Mouse (Mus musculus) natural killer cell, adult 2 months (primary cell): ENCODE data around the gene Mapk14.

Source experiments
- DNase-seq, 2 experiments: peaks; one replicate each; pipeline ENCODE4 v3.0.0; 2022; ENCODE audit warnings: low spot score in 2 of 2

Gene Mapk14

DNA sequence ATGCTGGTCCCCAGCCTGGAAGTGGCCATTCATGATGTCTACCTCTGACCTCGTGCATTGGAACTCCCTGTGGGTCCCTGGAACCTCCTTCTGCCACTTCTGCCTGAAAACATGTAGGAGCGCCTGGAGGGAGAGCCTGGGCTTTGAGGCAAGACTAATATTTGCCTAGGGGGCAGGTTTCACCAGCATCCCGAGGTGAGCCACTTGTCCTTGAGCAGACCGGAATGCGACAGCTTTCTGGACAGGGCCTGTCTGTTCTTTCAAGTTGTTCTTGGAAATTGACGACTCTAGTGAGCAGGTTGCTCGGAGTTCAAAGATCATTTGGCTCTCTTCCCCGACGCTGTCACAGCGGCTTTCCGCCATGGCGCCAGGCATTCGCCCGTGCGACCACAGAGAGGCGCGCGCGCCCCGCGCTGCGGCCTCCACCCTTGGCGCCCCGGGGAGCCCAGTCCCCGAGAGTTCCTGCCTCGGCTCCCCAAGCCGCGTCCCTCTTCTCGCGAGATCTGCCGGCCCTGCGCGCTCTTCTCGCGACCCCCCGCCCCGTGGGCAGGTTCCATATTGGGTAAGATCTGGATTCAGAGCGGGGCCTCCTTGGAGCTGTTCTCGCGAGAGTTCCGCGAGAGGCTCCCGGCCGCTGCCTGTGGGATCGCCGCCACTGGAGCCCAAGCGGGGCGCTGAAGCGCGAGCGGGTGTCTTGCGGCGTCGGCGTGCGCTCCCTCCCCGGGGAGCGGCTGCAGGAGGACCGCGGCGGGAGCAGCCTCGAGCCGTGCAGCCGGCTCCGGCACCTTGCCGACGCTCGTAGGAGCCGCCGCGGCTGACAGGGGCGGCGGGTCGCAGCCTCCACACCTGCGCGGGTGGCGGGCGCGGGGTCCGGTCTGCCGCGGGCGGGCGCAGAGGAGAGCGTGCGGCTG lies at the start of gene Mapk14:
Gene Mapk14 (plus strand): TSS at position 554 of the 911 bp plus-strand sequence.
- DNase-seq = peak; percentile 99

DNA sequence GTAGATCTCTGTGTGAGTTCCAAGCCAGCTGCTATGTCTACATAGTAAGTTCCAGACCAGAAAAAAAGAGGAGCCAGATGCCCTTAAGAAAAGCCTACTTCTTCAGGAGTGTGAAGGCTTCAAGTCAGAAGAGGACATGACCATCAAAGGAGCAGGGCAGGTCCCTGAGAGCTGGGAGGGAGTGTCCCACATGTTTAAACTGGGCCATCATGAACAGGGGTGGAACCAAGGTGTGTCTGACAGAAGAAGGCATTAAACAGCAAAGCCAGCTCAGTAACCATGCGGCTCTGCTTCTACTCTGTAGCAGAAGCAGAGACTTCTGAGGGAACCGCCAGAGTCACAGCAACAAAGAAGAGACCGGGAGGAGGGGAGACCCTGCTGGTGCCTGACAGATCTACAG lies 47.4 kb upstream of the Mapk14 start:
- no peak for DNase-seq

DNA sequence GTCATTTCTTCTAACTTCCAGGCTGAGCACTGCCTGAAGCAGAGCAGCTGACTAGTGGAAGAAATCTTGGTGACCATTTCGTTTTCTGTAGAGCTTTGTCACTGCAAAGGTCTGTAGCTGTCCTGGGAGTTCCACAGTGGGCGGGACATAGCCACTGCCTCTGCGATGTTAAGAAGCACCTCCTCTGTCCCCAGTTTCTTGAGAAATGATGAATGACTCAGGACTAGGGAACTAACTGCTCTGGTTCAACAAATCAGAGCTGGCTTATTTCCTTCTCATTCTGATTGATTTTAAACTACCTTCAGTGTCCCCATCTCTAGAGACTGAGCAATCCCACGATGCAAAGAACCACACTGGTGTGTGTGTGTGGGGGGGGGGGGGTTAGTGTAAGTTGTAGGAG lies 47.0 kb upstream of the Mapk14 start:
- no peak for DNase-seq

DNA sequence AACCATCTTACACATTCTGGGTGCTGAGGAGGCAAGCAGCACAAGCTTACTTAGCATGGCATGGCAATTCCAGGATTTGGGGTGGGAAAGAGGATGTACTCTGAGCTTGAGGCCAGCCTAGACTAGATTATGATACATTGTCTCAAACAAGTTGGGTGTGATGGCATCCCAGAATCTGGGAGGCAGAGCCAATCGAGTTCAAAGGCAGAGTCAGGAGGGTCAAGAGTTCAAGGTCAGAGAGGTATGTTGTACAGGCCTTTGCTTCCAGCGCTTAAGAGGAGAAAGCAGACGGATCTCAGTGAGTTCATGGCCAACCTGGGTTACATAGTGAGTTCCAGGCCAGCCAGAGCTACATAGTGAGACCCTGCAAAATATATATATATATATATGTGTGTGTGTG lies 44.9 kb upstream of the Mapk14 start:
- DNase-seq = no peak

DNA sequence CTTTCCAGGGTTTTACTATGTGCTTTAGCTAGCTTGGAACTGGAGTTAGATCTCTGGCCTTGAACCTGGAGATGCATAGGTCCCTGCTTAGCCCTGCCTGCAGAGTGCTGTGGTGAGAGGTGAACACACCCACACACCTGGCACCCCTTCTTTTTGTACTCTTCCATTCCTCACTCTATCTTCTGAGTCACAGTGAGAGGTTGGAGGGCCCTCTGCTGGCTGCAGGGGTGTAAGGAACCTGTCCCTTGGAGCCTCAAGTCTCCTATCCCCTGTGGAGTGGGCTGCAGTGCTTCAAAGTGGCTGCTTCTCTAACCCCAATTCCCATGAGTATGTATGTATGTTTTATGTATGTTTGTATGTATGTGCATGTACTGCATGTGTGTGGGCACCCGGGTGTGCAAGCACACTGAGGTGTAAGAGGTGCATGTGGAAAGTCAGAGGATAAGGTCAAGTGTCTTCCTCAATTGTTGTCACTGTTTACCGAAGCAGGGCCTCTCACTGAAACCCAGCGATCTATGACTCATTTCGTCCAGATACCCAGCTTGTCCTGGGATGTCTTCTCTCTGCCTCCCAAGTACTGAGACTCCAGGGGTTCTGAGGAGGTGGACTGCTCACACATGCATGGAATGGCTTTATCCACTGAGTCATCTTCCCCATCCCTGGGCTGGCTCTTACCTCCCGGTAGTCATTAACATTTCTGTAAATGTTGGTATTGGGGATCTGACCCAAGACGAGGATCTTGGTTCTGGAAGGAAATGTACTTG lies 42.3 kb upstream of the Mapk14 start:
- DNase-seq = peak in 1 of 2 experiments; percentile 48

DNA sequence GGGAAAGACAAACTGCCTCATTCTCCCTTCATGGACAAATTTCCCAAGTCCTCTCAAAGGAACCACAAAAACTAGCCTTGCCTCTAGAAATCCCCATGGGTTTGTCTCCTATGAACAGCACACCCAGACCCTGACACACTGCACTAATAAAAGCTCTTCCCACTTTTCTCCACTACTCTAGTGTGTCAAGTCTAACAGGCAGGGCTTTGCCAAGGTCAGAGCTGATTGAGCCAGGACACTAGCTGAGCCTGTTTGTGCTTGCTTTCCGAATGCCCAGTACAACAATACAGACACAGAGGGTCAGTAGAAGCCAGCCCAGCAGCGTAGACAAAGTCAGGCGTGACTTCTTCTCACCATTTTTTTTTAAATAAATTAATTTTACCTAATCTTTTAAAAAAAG lies 40.9 kb upstream of the Mapk14 start:
- no peak for DNase-seq

DNA sequence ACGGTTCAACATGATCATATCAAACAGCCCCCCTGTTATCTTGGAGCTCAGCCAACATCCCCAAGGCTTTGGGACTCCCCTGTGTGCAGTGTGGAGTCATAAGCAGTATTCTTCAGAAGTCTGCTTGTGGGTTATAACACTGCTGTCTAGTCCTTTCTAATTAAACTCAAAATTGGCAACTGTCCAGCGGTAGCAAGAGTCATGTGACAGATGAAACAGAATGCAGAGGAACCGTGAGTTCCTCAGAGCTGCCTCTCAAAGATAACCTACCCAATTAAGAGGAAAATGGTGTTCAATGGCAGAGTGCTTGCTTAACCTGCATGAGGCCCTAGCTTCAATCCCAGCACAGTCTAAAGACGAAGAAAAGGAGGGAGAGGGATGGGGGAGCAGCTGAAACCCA lies 33.2 kb upstream of the Mapk14 start:
- no peak for DNase-seq

DNA sequence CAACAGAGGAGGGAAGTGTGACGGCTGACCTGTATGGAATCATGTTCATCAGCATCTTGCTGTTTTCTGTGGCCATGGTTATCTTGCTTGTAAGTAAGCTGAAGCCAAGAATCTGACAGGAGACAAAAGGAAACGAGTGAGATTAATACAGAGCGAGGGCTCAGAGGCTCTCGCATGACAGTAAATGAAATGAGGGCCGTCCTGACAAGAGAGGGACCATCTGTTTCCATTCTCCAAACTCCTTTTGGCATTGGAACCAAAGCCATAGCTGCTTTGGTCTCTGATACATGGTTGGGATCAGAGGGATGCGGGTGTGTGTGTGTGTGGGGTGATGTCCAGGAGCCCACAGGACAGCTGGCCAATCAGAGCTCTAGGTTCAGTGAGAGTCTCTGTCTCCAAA lies 31.6 kb upstream of the Mapk14 start:
- no peak for DNase-seq

DNA sequence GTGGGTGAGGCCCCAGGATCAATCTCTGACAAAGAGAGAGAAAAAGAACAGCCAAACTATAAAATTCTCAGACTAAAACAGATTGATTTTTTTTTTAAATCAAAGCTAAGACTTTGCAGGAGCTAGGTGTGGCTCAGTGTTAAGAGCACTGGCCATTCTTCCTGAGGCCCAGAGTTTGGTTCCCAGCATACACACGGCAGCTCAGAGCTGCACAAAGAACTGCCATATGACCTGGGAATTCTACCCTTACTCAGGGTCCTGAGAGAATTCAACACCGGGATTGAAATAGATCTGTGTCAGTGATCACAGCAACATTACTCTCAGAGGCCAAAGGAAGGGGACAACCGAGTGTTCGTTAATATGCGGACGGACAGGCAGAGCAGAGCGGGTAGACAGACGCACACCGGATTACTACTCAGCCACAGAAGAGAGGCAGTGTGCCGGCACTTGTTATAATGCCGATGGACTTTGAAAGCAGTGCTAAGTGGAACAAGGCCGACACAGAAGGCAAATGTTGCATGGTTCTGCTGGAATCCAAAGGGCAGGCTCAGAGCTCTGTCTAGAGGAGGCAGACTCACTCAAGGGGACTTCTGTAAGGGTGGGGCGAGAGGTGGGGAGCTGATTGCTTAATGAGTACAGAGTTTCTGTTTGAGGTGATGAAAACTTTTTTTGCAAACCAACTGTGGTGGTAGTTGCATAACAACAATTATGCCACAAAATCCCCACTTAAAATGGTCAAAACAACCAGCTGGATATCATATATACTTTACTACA lies 8.6 kb upstream of the Mapk14 start:
- no peak for DNase-seq

DNA sequence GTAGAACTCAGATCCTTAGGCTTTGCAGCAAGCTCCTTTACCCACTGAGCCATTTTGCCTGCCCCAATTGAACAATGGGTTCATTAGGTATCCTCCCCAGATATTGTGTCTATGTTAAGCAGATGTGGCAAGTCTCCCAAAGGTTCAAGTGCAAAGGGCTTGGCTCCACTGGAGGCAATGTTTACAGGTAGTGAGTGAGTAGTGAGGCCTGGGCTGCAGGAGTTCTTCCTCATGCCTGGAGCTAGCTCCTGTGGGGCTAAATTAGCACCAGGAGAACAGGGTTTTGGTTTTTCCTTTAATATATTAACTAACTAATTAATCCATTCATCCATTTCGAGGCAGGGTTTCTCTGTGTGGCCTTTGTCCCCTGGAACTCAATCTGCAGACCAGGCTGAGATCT lies 7.5 kb upstream of the Mapk14 start:
- DNase-seq = no peak

DNA sequence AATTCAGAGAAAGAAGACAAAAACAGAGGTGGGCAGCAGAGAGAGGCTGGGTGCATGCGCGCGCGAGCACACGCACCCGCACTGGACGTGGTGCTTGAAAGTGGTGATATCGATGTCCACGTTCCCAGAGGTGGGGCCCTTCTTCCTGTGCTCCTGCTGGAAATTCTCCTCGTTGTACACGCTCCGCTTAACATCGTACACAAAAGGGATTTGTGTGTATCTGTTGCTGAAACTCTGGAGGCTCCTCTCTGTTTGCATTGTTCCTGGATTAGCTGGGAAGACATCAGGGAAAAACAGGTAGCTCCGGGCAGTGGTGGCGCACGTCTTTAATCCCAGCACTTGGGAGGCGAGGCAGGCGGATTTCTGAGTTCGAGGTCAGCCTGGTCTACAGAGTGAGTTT lies 6.5 kb upstream of the Mapk14 start:
- no peak for DNase-seq

DNA sequence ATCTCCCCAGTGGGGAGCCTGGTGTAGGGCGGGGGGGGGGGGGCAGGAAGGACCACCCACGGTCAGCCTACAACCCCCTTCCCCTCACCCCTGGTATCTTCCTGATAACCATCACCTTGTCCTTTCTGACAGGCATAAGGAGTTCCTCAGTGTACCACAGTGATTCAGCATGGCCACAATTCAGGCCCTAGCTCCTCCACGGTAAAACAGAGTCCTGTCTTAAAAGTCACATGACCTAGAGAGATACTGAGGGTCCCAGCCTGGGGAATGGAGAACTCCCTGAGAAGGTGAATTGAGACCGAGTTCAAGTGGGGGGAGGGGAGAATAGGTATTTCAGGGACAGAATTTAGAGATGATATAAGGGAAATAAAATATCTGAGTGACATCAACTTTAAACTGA lies 3.8 kb upstream of the Mapk14 start:
- DNase-seq = no peak

DNA sequence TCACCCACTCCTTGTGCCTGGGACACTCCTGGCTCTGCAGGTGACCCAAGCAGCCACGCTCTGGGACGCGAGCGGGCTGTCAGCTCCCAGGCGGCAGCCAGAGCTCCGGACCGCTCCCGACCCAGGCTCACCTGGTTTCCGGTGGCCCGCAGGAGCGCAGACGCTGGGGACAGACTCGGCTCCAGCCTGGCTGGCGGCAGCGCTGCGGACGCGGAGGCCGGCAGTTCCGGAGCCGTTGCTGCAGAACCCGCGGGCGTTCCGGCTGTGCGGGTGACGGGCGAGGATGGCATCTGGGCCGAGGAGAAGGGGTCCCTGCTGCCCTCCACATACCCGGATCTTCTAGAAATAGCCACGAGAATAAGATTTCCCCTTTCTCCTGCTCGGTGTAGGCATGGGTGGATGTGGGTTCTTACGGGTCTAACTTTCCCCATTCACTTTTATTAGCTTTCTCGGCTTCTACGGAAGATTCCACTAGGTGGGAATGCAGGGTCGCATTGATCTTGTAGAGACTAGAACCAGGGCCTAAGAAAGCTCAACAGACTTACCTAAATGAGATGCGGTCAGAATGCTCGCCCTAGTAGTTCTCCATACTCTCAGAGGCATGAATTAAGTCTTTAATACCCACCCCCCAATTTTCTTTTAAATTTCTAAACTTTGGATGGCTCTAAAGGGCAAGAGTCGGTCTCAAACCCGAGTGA lies 1.4 kb upstream of the Mapk14 start, which contains the start of gene Slc26a8:
Gene Slc26a8 (minus strand): TSS at position 648 of the 698 bp plus-strand sequence.
- DNase-seq = peak in 1 of 2 experiments; percentile 18

DNA sequence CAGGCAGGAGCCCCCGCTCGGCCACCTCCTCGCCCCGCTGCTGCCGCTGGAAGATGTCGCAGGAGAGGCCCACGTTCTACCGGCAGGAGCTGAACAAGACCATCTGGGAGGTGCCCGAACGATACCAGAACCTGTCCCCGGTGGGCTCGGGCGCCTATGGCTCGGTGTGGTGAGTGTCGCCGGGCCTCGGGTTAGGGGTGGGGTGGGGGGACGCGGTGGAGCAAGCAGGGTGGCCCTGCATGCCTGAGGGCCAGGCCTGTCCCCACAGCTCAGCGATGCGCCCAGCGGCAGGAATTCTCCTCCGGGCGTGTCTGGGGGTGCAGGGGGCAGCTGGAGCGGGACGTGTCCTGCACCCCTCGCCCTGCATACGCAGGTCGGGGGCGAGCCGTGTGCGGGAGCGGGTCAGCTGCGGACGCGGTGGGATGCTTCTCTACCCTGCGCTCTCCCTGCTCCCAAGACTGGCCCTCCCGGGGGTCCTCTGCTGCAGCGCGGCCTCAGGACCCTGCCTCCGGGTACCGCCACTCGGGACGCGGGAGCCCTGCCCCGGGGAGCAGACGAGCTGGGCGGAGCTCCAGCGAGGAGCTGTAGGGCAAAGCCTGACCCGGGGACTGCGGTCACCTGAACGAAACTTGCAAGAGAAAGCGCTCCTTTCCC lies 685 bp downstream of the Mapk14 start:
- DNase-seq = peak; percentile 30 to 32

DNA sequence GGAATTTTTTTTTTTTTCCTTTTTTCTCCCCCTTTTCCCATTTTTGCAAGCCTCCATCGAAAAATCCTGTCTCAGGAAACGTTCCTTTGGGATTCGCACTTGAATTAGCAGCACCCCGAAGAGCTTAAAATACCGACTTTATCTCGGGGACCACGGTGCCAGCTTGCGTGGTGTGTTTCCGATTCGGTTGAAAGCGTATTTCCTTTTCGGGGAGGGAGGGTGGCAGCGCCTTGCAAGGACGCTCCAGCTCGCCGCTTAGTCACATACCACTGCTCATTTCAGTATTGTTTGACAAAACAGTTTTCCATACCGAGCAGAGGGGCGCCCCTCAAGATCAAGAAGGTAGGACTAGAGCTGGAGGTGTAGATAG lies 1.2 kb downstream of the Mapk14 start:
- peak; percentile 57 to 59 for DNase-seq

DNA sequence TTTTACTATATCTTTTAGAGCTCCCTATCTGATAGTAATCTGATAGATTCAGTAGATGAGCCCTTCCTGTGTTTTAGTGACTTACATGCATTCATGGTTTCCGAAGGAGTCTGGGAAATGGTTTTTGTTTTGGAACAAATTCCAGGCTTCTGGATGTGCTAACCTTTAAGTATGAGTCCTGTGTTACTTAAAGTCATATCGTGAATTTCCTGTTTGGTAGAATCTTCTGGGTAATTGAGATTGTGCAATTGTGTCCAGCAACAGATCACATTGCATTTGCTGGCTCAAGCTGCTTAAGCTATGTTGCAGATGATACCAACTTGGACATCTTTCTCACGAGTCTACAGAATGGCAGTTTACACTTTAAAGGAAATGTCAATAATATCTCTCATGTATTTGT lies 2.0 kb downstream of the Mapk14 start:
- no peak for DNase-seq

DNA sequence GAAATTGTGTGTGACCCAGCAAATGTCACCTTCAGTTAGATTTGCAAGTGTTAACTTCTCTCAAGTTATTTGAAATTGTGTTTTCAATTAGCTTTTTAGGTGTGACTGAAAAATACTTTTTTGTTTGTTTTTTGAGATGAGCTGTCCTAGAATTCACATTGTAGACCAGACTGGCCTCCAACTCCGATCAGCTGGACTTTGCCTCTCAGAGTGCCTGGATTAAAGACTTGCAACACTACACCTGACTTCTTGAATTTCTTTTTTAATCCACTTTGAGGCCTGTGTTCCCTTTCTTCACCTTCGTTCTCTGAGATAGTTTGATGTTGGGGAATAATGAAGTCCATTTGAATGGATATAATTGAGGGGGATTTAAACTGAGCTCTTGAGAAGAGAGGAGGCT lies 2.9 kb downstream of the Mapk14 start:
- no peak for DNase-seq

DNA sequence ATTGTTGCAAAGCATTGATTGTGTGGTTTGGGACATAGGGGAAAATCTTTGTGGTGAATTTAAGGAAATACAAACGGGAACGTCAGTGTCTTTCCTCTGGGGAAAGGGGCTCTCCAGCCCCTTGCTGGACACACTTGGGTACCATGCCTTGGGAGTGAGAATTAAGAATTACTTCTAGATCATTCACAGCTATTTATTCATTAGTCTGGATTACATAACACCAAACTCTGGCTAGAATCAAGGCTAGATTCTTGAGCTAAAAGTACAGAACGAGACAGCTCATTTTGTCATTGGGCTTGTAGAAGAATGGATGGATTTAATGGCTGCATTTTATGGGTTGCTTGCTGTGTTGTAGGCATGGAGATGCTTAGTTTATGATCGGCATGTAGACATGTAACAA lies 3.7 kb downstream of the Mapk14 start:
- DNase-seq = no peak

DNA sequence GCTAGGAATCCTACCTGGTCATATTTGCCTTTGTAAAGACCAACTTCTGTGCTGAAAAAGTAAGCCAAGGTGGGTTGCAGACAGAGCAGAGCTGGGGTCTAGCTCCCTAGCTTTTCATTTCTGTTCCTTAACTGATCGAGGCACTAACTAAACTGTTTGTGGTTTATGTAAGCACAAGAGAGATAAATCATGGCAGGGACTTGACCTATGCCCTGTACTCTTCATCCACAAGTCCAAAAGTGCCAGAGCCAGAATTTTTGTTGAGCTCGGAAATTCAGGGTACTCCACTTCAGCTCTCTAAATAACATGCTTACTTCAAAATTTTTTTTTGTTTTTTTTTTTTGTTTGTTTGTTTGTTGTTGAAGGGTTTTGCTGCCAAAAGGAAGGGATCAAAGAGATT lies 5.5 kb downstream of the Mapk14 start:
- DNase-seq = no peak

DNA sequence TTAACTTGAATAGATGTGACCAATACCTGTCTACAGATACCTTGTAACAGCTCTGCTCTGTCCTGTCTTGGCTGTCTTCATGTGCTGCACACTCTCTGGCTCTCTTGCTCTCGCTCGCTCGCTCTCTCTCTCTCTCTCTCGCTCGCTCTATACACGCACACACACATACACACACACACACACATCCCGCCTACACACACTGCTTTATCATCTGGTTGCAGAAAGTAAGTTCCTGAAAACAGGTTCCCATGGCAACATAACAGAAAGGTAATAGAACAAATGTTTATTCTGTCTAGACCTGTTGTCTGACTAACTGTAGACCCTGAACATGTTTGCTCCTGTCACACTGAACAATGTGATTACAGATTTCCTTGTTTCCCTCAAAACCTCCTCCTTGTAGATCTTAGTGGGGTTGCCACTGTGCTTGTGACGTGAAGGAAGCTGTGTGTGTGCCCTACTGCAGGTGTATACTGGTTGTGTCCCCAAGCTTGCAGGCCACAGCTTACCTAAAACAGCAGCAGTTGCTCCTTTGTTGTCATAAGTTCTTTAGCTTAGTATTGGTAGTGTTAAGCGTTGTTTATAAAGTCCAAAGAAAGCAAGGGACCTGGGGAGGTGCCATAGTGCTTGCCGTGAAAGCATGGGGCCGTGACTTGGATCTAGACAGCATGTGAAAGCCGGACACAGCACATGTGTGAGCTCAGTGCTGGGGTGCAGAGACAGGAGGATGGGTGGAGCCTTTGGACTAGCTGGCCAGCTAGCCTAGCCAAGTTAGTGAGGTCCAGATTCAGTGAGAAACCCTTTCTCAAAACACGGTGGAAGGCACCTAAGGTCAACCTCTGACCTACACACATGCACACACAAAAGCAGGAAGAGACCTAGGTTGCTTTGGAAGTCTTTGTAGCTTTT lies 6.4 kb downstream of the Mapk14 start:
- DNase-seq = peak; percentile 49 to 76
